Mouse (Mus musculus) adrenal gland, postnatal 36 days (tissue): ENCODE data around the gene Ttc30a1. TPM values are rescaled to one million over a fixed set of nuclear protein-coding genes. Genes with fewer than 3 reads are reported as not detected.

ENCODE experiments used
- DNase-seq, 2 experiments: peaks; one replicate each; pipeline ENCODE4 v3.0.0; 2021; ENCODE audit warnings: mixed read lengths in 1 of 2
- total RNA-seq, 2 experiments: library from RNA; stranded (reverse); gene quantifications; 2 replicates each; pipeline ENCODE4 v1.2.3; 2021

Gene Ttc30a1
- total RNA-seq, 2 experiments from 2014 or later = 3.0 to 3.4 TPM

GRCm38 (mm10) chr2:75930941-75931340, 50.8 kb downstream of the Ttc30a1 start:
- no peak for DNase-seq

- no peak for DNase-seq
Observed at GRCm38 (mm10) chr2:75929786-75930444, 51.9 kb downstream of the Ttc30a1 start.

DNA sequence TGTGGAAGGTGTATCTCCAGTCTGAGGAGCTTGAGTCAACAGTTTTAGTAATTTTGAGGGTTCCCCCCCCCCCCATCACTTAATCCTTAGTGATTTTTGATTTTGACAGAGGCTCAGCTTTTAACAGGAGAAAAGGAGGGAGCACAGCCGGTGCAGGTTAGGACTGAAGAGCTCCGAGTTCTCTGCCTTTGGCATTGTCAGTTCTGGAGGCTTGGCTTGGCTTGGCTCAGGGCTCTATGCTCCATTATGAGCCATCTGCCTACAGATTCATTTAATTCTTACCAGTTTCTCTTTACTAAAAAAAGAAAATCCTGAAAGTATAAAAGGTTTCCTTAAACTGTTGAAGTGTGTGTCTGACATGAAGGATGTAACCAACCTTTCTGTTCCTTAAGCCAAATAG, 52.6 kb downstream of the Ttc30a1 start:
- no peak for DNase-seq

Other genes with a start within 250 kb of the Ttc30a1 start
- gene Agps, start 149.8 kb downstream of the Ttc30a1 start, total RNA-seq = 10 to 100 TPM; 41.1 to 44.8 TPM
- 10 to 100 TPM; 13.2 to 21.4 TPM for gene Ttc30b, start 43.4 kb downstream of the Ttc30a1 start, total RNA-seq
- under 1 TPM; 0.43 to 0.49 TPM for gene Ttc30a2, start 3.8 kb downstream of the Ttc30a1 start, total RNA-seq